Mouse (Mus musculus) CH12.LX (cell line): ENCODE data around the gene Acer3. TPM values are rescaled to one million over a fixed set of nuclear protein-coding genes. Genes with fewer than 3 reads are reported as not detected.

Experiments used
- DNase-seq: peaks from one replicate; pipeline ENCODE4 v3.0.0-alpha.2; 2013; ENCODE audit errors: extremely low read depth
- H3K27ac ChIP-seq: 2 replicates; pipeline ENCODE4 v1.5.1; 2012; ENCODE audit warnings: low read depth, mild to moderate bottlenecking, control low read depth, moderate library complexity; ENCODE audit not compliant: insufficient read depth
- H3K27me3 ChIP-seq: replicated peaks from 2 replicates; pipeline ENCODE3; 2012; ENCODE audit warnings: inconsistent platforms
- H3K36me3 ChIP-seq, 2 experiments: replicated peaks in 1 of 2; 2 replicates each; pipeline versions ENCODE3 to v1.6.1; 2012; ENCODE audit warnings: inconsistent platforms in 1 of 2, low read length in 1 of 2, mild to moderate bottlenecking in 1 of 2, mixed read lengths in 1 of 2, moderate library complexity in 1 of 2; ENCODE audit not compliant: control insufficient read depth in 1 of 2, insufficient read depth in 1 of 2
- H3K4me1 ChIP-seq, 2 experiments: 2 replicates each; pipeline ENCODE4 v1.6.1; 2012; ENCODE audit warnings: inconsistent platforms in 1 of 2, moderate library complexity in 1 of 2; ENCODE audit not compliant: insufficient read depth in 2 of 2, control insufficient read depth in 1 of 2
- H3K4me2 ChIP-seq: 2 replicates; pipeline ENCODE4 v1.6.1; 2012; ENCODE audit warnings: low read depth, mild to moderate bottlenecking, control low read depth; ENCODE audit not compliant: poor library complexity, insufficient read depth, severe bottlenecking
- H3K4me3 ChIP-seq, 3 experiments: fragments of 150-350 bp in 1 of 3; sonication (generic) in 1 of 3; replicated peaks in 1 of 3; 2 replicates each; pipeline versions ENCODE3 to v1.5.1; 2011 to 2012; ENCODE audit warnings: low read depth in 2 of 3, low read length in 2 of 3, mild to moderate bottlenecking in 2 of 3, moderate library complexity in 2 of 3, control low read depth in 1 of 3, improper control_type of control experiment in 1 of 3, inconsistent platforms in 1 of 3, mixed read lengths in 1 of 3; ENCODE audit not compliant: poor library complexity in 1 of 3
- H3K79me2 ChIP-seq: replicated peaks from 2 replicates; pipeline ENCODE4 v1.6.1; 2012; ENCODE audit warnings: mild to moderate bottlenecking, moderate library complexity; ENCODE audit not compliant: control insufficient read depth, poor library complexity, insufficient read depth, severe bottlenecking; ENCODE audit errors: extremely low read depth
- H3K9ac ChIP-seq: 2 replicates; pipeline ENCODE4 v1.6.1; 2012; ENCODE audit warnings: low read depth, mild to moderate bottlenecking, control low read depth, moderate library complexity; ENCODE audit not compliant: insufficient read depth
- H3K9me3 ChIP-seq: replicated peaks from 2 replicates; pipeline ENCODE3; 2012; ENCODE audit warnings: low read length, inconsistent platforms, mixed read lengths
- BHLHE40 ChIP-seq: IDR thresholded peaks from 2 replicates; pipeline ENCODE4 v1.6.1; 2011; ENCODE audit warnings: mild to moderate bottlenecking, low read depth, low read length, improper control_type of control experiment
- CHD1 ChIP-seq: IDR thresholded peaks from 2 replicates; pipeline ENCODE4 v1.6.1; 2012; ENCODE audit warnings: low read depth, low read length, improper control_type of control experiment, inconsistent platforms
- ELF1 ChIP-seq: IDR thresholded peaks from 2 replicates; pipeline ENCODE4 v1.6.1; 2014; ENCODE audit warnings: low read depth, mild to moderate bottlenecking, inconsistent platforms, low read length, improper control_type of control experiment
- GABPA ChIP-seq: IDR thresholded peaks from 2 replicates; pipeline ENCODE4 v1.6.1; 2012; ENCODE audit warnings: low read depth, low read length, improper control_type of control experiment, inconsistent platforms; ENCODE audit not compliant: insufficient replicate concordance
- IRF4 ChIP-seq: IDR thresholded peaks from 2 replicates; pipeline ENCODE4 v1.6.1; 2014; ENCODE audit warnings: low read depth, mild to moderate bottlenecking, inconsistent platforms, low read length, improper control_type of control experiment
- JUN ChIP-seq: IDR thresholded peaks from 2 replicates; pipeline ENCODE4 v1.6.1; 2011; ENCODE audit warnings: low read depth, mild to moderate bottlenecking, low read length, improper control_type of control experiment, moderate library complexity; ENCODE audit not compliant: insufficient read depth
- JUND ChIP-seq: conservative IDR thresholded peaks from 2 replicates; pipeline ENCODE4 v1.6.1; 2011; ENCODE audit warnings: low read depth, low read length, improper control_type of control experiment
- KAT2A ChIP-seq: IDR thresholded peaks from 2 replicates; pipeline ENCODE4 v1.6.1; 2012; ENCODE audit warnings: low read length, improper control_type of control experiment, inconsistent platforms; ENCODE audit not compliant: insufficient replicate concordance
- MAZ ChIP-seq: IDR thresholded peaks from 2 replicates; pipeline ENCODE4 v1.6.1; 2012; ENCODE audit warnings: low read depth, mild to moderate bottlenecking, inconsistent platforms, low read length, improper control_type of control experiment, moderate library complexity
- MXI1 ChIP-seq: IDR thresholded peaks from 2 replicates; pipeline ENCODE4 v1.6.1; 2011; ENCODE audit warnings: mild to moderate bottlenecking, low read depth, low read length, improper control_type of control experiment
- MYC ChIP-seq: IDR thresholded peaks from 2 replicates; pipeline ENCODE4 v1.6.1; 2011; ENCODE audit warnings: low read depth, mild to moderate bottlenecking, improper control_type of control experiment, low read length
- NRF1 ChIP-seq: IDR thresholded peaks from 2 replicates; pipeline ENCODE4 v1.6.1; 2014; ENCODE audit warnings: low read depth, mild to moderate bottlenecking, inconsistent platforms, low read length, improper control_type of control experiment, moderate library complexity
- POLR2A ChIP-seq: IDR thresholded peaks from 2 replicates; pipeline ENCODE4 v1.6.1; 2011; ENCODE audit warnings: low read depth, mild to moderate bottlenecking, improper control_type of control experiment, low read length
- POLR2AphosphoS2 ChIP-seq: IDR thresholded peaks from 2 replicates; pipeline ENCODE4 v1.6.1; 2011; ENCODE audit warnings: low read depth, low read length, improper control_type of control experiment
- RAD21 ChIP-seq: IDR thresholded peaks from 2 replicates; pipeline ENCODE4 v1.6.1; 2011; ENCODE audit warnings: low read depth, mild to moderate bottlenecking, low read length, improper control_type of control experiment, moderate library complexity
- SMC3 ChIP-seq: IDR thresholded peaks from 2 replicates; pipeline ENCODE4 v1.6.1; 2011; ENCODE audit warnings: low read depth, low read length, improper control_type of control experiment
- TBP ChIP-seq: conservative IDR thresholded peaks from 2 replicates; pipeline ENCODE4 v1.6.1; 2011; ENCODE audit warnings: low read depth, low read length, improper control_type of control experiment
- TCF12 ChIP-seq: IDR thresholded peaks from 2 replicates; pipeline ENCODE4 v1.6.1; 2014; ENCODE audit warnings: low read depth, mild to moderate bottlenecking, inconsistent platforms, low read length, improper control_type of control experiment
- USF2 ChIP-seq: conservative IDR thresholded peaks from 2 replicates; pipeline ENCODE4 v1.6.1; 2011; ENCODE audit warnings: low read depth, low read length, improper control_type of control experiment
- ZMIZ1 ChIP-seq: IDR thresholded peaks from 2 replicates; pipeline ENCODE4 v1.6.1; 2012; ENCODE audit warnings: low read depth, mild to moderate bottlenecking, inconsistent platforms, low read length, improper control_type of control experiment
- dilution Hi-C: fragments of 300-500 bp; cut with MboI; formaldehyde crosslinking; loops from 2 replicates; pipeline ENCODE4 v1.14.3; 2020; ENCODE audit warnings: low sequenced_read_pairs; ENCODE audit not compliant: extremely low pct_unique_long_range_greater_than_20kb, extremely low pct_ligation_motif_present
- in situ Hi-C: fragments of 300-500 bp; cut with MboI; formaldehyde crosslinking; loops from 3 replicates; pipeline ENCODE4 v1.14.3; 2019; ENCODE audit warnings: low sequenced_read_pairs, low pct_ligation_motif_present, low pct_unique_long_range_greater_than_20kb, mixed read lengths
- polyA plus RNA-seq: library from polyadenylated mRNA; unstranded; fragments of >175 nt; gene quantifications from 2 replicates; pipeline ENCODE4 v1.2.1, GENCODE M21; 2012; ENCODE audit warnings: low read depth; ENCODE audit not compliant: insufficient read length
- total RNA-seq, 2 experiments: library from RNA; depleted of rRNA; stranded (reverse); fragments of 300-350 nt in 1 of 2; fragments of >200 nt in 1 of 2; gene quantifications; 2 replicates each; pipeline ENCODE4 v1.2.3; 2012 to 2014

The Acer3 gene
- total and polyA plus RNA-seq, 3 experiments, result 10.7 to 16.6 (median 14.4) TPM

DNA sequence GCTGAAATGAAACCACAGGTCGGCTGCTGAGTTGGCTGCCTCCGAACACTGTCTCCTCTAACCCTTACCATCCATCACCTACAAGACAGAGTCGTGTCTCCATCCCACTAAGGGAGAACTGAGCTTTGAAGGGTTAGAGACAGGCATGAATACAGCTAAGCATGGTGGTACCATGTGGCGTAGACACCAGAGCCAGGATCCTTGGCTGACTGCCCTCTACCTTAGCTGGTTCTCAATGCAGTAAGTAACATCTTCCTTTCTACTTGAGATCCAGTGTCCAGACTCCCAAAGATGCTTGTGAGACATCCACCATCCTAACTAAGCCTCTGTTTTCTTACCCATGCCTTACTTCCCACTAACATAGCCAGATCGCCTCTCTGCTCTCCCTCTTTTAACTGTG is 32.6 kb upstream of the Acer3 start:
- H3K4me2 ChIP-seq, result no peak overlapping the region
- H3K9me3 ChIP-seq, result no peaks in the 10 kb centered on the region
- H3K27me3 ChIP-seq, result no peaks in the 10 kb centered on the region
- dilution Hi-C loops, result no loop called here
- no peak for DNase-seq
- no peak overlapping the region for H3K9ac ChIP-seq
- H3K4me1 ChIP-seq, result peaks cover 8 to 19% of the 10 kb centered on the region in 2 experiments; a peak in 3 of 4 replicates
- no peak overlapping the region for H3K4me3 ChIP-seq
- H3K27ac ChIP-seq, result no peak overlapping the region
- H3K79me2 ChIP-seq, result no peaks in the 10 kb centered on the region
- H3K36me3 ChIP-seq, result peaks cover 3 to 33% of the 10 kb centered on the region in 2 experiments
- TF ChIP-seq JUND, result no peak
- TF ChIP-seq BHLHE40, result no peak
- no peak for TF ChIP-seq MAZ
- no peak for TF ChIP-seq KAT2A
- no peak for TF ChIP-seq NRF1
- no peak for TF ChIP-seq USF2
- TF ChIP-seq ZMIZ1, result no peak
- no peak for TF ChIP-seq TBP
- TF ChIP-seq JUN, result no peak
- TF ChIP-seq MYC, result no peak
- no peak for TF ChIP-seq POLR2A
- no peak for TF ChIP-seq CHD1
- no peak for TF ChIP-seq POLR2AphosphoS2
- no peak for TF ChIP-seq SMC3
- no peak for TF ChIP-seq ELF1
- no peak for TF ChIP-seq TCF12
- TF ChIP-seq GABPA, result no peak
- in situ Hi-C loops, result loop anchor here (5.0 to 10.0 kb wide), 3 partner anchors 51 to 79 kb away; no protein-coding TSS in a partner anchor

DNA sequence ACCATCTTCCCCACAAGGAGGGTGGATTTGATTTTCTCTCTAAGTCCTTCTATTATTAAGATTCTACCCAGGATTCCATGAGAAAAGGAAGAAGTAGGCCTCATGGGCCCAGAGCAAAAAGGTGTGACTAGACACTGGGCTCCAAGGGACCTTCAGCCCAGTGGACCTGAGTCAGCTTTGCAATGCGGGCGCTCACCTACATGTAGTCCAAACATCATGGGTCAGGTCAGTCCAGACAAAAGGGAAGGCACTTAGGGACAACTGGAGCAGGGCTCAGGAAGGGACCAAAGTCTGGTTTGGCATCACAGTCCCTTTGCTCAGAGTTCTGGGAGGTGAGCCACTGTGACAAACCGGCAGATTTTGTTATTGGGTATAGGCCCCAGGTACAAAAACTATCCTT is 30.5 kb upstream of the Acer3 start:
- DNase-seq, result no peak
- Histone ChIP-seq H3K9ac (no peak overlapping the region), H3K9me3 (no peaks in the 10 kb centered on the region), H3K4me1 (peaks cover 8 to 21% of the 10 kb centered on the region in 2 experiments; a peak in 3 of 4 replicates), H3K36me3 (peaks cover 3 to 33% of the 10 kb centered on the region in 2 experiments), H3K27ac (no peak overlapping the region), H3K27me3 (peaks cover 2% of the 10 kb centered on the region), H3K4me2 (no peak overlapping the region), H3K79me2 (no peaks in the 10 kb centered on the region), H3K4me3 (no peak overlapping the region)
- dilution Hi-C loops (no loop called here), in situ Hi-C loops (loop anchor here (5.0 to 10.0 kb wide), 3 partner anchors 53 to 81 kb away; no protein-coding TSS in a partner anchor)
- no peak for TF ChIP-seq USF2
- TF ChIP-seq IRF4, result no peak
- no peak for TF ChIP-seq MXI1
- TF ChIP-seq RAD21, result no peak
- TF ChIP-seq KAT2A, result no peak
